ENCODE assay signal across 8 mouse cellular contexts in genomic region chr5:120440733-120441132, GRCm38 (mm10). TPM values are rescaled to one million over a fixed set of nuclear protein-coding genes. Genes with fewer than 3 reads are reported as not detected.
A peak's percentile ranks its signal among the peaks of the same experiment; 100 is the strongest.
DNase-seq lines count a peak whose midpoint lies in the region; ATAC-seq and TF ChIP-seq lines count a peak whose summit lies in the region.

No protein-coding gene starts in this region.

- TF ChIP-seq CTCF in cortical plate, adult 2 months (IDR thresholded peaks at IDR 0.05; ENCODE audit: extremely low read depth, insufficient read depth, low read length) = peak; percentile 71

- no peak for TF ChIP-seq POLR2A in cortical plate, adult 2 months (IDR thresholded peaks at IDR 0.05; ENCODE audit: extremely low read depth, insufficient read depth, low read length)

- H3K27ac ChIP-seq in cortical plate, adult 2 months (ENCODE audit: insufficient read depth, low read length) = no peak overlapping the region

- H3K4me1 ChIP-seq in cortical plate, adult 2 months (ENCODE audit: control insufficient read depth, insufficient read depth, low read length) = no peaks in the 10 kb centered on the region

- no peak overlapping the region for H3K4me3 ChIP-seq in cortical plate, adult 2 months (ENCODE audit: insufficient read depth, low read length)

- peak; percentile 95 for DNase-seq in ZHBTc4 (ENCODE audit: low read depth, low spot score)
- DNase-seq in gastrocnemius, postnatal 10 days = peak; percentile 95
- DNase-seq in induced T-regulatory cell, adult 2 months (ENCODE audit: low read depth) = peak; percentile 86
- DNase-seq in left cerebral cortex, adult 9 months (ENCODE audit: low spot score in 2 of 2) = peak; percentile 11 to 87
- DNase-seq in right cerebral cortex, postnatal 25 days = peak; percentile 80
- peak; percentile 82 to 86 for DNase-seq in urinary bladder, postnatal 36 days (ENCODE audit: low spot score in 2 of 2)

- peak; percentile 89 for ATAC-seq in megakaryocyte progenitor cell, adult 5-6 weeks (replicated peaks; ENCODE audit: poor library complexity)

RNA-seq across cellular contexts. Expression of gene Lhx5, which starts 9.2 kb away (rescaled TPM):
- polyA plus RNA-seq in cortical plate, adult 2 months (2012; rRNA removed) = 0.04 TPM in 1 of 2 replicates, not detected in the other
- total RNA-seq in gastrocnemius, postnatal 10 days (2021) = not detected
- total RNA-seq in megakaryocyte progenitor cell, adult 5-6 weeks (2015) = not detected in 2 replicates
- not detected in 2 replicates for total RNA-seq in megakaryocyte progenitor cell, adult 5-6 weeks (2017)

RNA-seq across cellular contexts. Expression of gene Sdsl, which starts 31.9 kb away (rescaled TPM):
- polyA plus RNA-seq in cortical plate, adult 2 months (2012; rRNA removed) = 8.1 and 8.2 TPM in 2 replicates
- total RNA-seq in gastrocnemius, postnatal 10 days (2021) = 1 to 10 TPM in 1 of 2 experiments, under 1 TPM in 1; 0.26 to 1.2 TPM
- total RNA-seq in megakaryocyte progenitor cell, adult 5-6 weeks (2015) = 1.6 and 7.1 TPM in 2 replicates
- 3.2 and 9.0 TPM in 2 replicates for total RNA-seq in megakaryocyte progenitor cell, adult 5-6 weeks (2017)

RNA-seq across cellular contexts. Expression of gene Sds, which starts 35.6 kb away (rescaled TPM):
- 0.21 and 0.64 TPM in 2 replicates for polyA plus RNA-seq in cortical plate, adult 2 months (2012; rRNA removed)
- not detected for total RNA-seq in gastrocnemius, postnatal 10 days (2021)
- not detected in 2 replicates for total RNA-seq in megakaryocyte progenitor cell, adult 5-6 weeks (2015)
- total RNA-seq in megakaryocyte progenitor cell, adult 5-6 weeks (2017) = not detected in 2 replicates
